Mouse (Mus musculus) liver, embryonic 11.5 days (tissue): ENCODE measurements around the gene Twf2. TPM values are rescaled to one million over a fixed set of nuclear protein-coding genes. Genes with fewer than 3 reads are reported as not detected.
"Not testable (repeated sequence)": the region's sequence is repeated elsewhere in the genome, so short reads cannot be mapped to it uniquely, and the experiment has no call there.

Experiments
- ATAC-seq: fragments of 200-750 bp; cut with Nextera tagmentation; replicated peaks from 2 replicates; pipeline ENCODE4 v1.8.0; 2017; ENCODE audit warnings: moderate number of reproducible peaks, mild to moderate bottlenecking, moderate TSS enrichment, moderate library complexity; ENCODE audit not compliant: low FRiP score
- DNase-seq: peaks from one replicate; pipeline ENCODE4 v3.0.0-alpha.2; 2017; ENCODE audit warnings: low spot score
- H3K27ac ChIP-seq: fragments of 300-500 bp; sonication (generic); 2 replicates; pipeline ENCODE4 v1.5.1; 2014; ENCODE audit warnings: mild to moderate bottlenecking, low read depth, low read length, control low read depth
- H3K27me3 ChIP-seq: fragments of 300-500 bp; sonication (generic); replicated peaks from 2 replicates; pipeline ENCODE4 v1.6.1; 2014; ENCODE audit warnings: low read length, mixed read lengths; ENCODE audit not compliant: control insufficient read depth, insufficient read depth
- H3K36me3 ChIP-seq: fragments of 300-500 bp; sonication (generic); 2 replicates; pipeline ENCODE4 v1.6.1; 2014; ENCODE audit warnings: mild to moderate bottlenecking, low read length, moderate library complexity, mixed read lengths; ENCODE audit not compliant: control insufficient read depth, insufficient read depth
- H3K4me1 ChIP-seq: fragments of 300-500 bp; sonication (generic); replicated peaks from 2 replicates; pipeline ENCODE4 v1.6.1; 2014; ENCODE audit warnings: low read length, mixed read lengths; ENCODE audit not compliant: control insufficient read depth, insufficient read depth
- H3K4me2 ChIP-seq: fragments of 300-500 bp; sonication (generic); 2 replicates; pipeline ENCODE4 v1.6.1; 2014; ENCODE audit warnings: mild to moderate bottlenecking, control low read depth, moderate library complexity
- H3K4me3 ChIP-seq: fragments of 300-500 bp; sonication (generic); 2 replicates; pipeline ENCODE4 v1.5.1; 2014; ENCODE audit warnings: low read depth, low read length, control low read depth
- H3K9ac ChIP-seq: fragments of 300-500 bp; sonication (generic); 2 replicates; pipeline ENCODE4 v1.6.1; 2014; ENCODE audit warnings: low read depth, low read length, control low read depth
- H3K9me3 ChIP-seq: fragments of 300-500 bp; sonication (generic); 2 replicates; pipeline ENCODE4 v1.6.1; 2016; ENCODE audit warnings: low read length, inconsistent platforms, mixed read lengths; ENCODE audit not compliant: control insufficient read depth
- WGBS: fragments of 180-500 bp; shearing (Covaris S2); extraction: QIAGEN DNeasy Blood & Tissue Kit; methylation state at CpG from one replicate; pipeline ENCODE4 v1.1.7; 2014; 5-methylcytosine and 5-hydroxymethylcytosine counted together
- polyA plus RNA-seq: library from polyadenylated mRNA; unstranded; fragments of >200 nt; fragmentation: Nextera tagmentation; extraction: Ambion mirVana; gene quantifications from 2 replicates; pipeline ENCODE4 v1.2.1, GENCODE M21; 2014

Gene Twf2
- polyA plus RNA-seq, 1 experiment from 2014 or later: 58.4 TPM

DNA sequence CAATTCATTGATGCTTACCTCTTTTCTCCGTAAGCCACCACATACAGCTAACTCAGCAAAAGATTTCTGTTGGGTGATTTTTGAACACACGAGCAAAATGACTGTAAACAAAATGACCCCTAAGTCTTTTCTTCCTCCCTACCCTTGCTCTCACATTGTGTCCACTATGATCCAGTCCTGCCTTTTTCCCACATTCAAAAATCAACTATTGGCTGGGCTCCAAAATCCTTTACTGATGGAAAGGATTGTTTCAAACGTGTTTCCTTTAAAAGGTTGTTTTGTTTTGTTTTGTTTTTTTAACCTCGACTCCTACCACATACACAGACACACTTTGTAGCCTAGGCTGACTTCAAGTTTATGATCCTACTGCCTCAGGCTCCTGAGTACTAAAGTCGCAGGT is 42.5 kb upstream of the Twf2 start:
- DNase-seq (no peak), ATAC-seq (no peak)
- no peaks in the 10 kb centered on the region; the same call in 1 of the 2 replicates for H3K4me1 ChIP-seq
- no peaks in the 10 kb centered on the region for H3K27me3 ChIP-seq
- peak overlapping the region; percentile 62; the same call in 1 of the 2 replicates for H3K27ac ChIP-seq
- H3K9ac ChIP-seq: peak overlapping the region; percentile 60
- H3K9me3 ChIP-seq: no peaks in the 10 kb centered on the region
- 48% methylated on average over 5 of the region's 5 CpGs for WGBS
- H3K36me3 ChIP-seq: no peaks in the 10 kb centered on the region
- H3K4me2 ChIP-seq: peak overlapping the region; percentile 62
- peak overlapping the region; percentile 53 for H3K4me3 ChIP-seq

DNA sequence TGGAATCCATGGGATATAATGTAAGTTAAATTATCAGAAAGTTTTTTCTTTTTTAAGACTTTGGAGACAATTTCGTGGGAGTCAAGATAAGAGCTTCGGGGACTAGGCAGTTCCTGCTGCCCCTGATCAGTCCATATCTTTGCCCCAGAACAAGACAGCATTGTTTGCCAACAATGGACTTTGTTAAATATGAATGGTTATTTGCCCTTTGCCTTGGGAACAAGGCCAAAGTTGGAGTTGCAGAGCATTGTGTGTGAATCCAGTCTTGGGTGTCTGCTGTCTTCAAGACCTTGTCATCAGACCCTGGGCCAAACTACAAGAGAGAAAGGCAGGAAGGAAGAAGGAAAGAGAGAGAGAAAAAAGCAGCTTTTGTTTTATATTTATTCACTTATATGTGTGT is 36.2 kb upstream of the Twf2 start:
- peaks cover 6% of the 10 kb centered on the region; the same call in 1 of the 2 replicates for H3K4me1 ChIP-seq
- no peak overlapping the region for H3K4me3 ChIP-seq
- no peak overlapping the region for H3K27ac ChIP-seq
- no peak overlapping the region for H3K4me2 ChIP-seq
- no peaks in the 10 kb centered on the region for H3K36me3 ChIP-seq
- ATAC-seq (no peak), DNase-seq (no peak)
- no peak overlapping the region for H3K9ac ChIP-seq
- H3K27me3 ChIP-seq: no peaks in the 10 kb centered on the region
- H3K9me3 ChIP-seq: no peaks in the 10 kb centered on the region
- WGBS: 62% methylated on average over 2 of the region's 2 CpGs

DNA sequence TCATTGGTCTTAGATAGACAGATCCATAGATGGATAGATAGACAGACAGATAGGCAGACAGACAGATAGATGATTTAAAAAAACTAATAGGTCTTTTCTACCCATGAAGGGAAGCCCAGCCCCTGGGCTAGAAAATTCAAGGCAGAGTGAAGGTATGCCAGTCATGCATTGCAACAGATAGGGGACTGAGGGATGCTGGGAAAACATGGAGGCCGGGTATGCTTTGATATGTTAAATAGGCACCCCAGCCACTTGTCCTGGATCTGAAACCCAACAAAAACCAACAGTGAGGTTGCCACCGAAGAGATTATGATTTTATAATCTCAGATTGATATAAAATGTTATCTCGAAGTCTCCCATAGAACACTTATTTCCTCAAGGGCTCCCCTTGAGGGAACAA is 35.7 kb upstream of the Twf2 start:
- peaks cover 6% of the 10 kb centered on the region; the same call in 1 of the 2 replicates for H3K4me1 ChIP-seq
- no peak overlapping the region for H3K27ac ChIP-seq
- ATAC-seq (no peak), DNase-seq (no peak)
- no peaks in the 10 kb centered on the region for H3K9me3 ChIP-seq
- H3K4me2 ChIP-seq: no peak overlapping the region
- H3K4me3 ChIP-seq: no peak overlapping the region
- no peak overlapping the region for H3K9ac ChIP-seq
- no peaks in the 10 kb centered on the region for H3K36me3 ChIP-seq
- WGBS: 85% methylated on average over 3 of the region's 3 CpGs
- H3K27me3 ChIP-seq: no peaks in the 10 kb centered on the region

DNA sequence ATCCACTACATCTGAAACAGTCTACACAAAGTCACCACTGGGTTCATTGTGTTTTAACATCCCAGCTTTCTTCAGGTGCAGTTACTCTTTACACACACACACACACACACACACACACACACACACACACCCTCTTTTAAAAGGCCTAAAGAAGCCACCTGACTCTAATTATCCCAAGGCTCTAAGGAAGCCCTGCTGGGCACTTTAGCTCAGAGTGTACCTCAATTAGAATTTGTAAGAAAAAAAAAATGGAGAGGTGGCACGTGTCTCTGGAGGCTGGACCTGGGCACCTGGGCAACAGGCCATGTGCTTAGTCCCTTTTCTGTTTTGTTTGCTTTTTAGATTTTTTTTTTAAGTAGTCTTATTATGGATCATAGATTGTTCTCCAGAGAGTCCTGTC is 35.2 kb upstream of the Twf2 start:
- no peaks in the 10 kb centered on the region for H3K27me3 ChIP-seq
- ATAC-seq: no peak
- H3K36me3 ChIP-seq: no peaks in the 10 kb centered on the region
- peaks cover 6% of the 10 kb centered on the region; the same call in 1 of the 2 replicates for H3K4me1 ChIP-seq
- DNase-seq: no peak
- no peak overlapping the region for H3K27ac ChIP-seq
- no peak overlapping the region for H3K4me2 ChIP-seq
- 66% methylated on average over 1 of the region's 1 CpGs for WGBS
- H3K9me3 ChIP-seq: no peaks in the 10 kb centered on the region
- H3K9ac ChIP-seq: no peak overlapping the region
- no peak overlapping the region for H3K4me3 ChIP-seq

DNA sequence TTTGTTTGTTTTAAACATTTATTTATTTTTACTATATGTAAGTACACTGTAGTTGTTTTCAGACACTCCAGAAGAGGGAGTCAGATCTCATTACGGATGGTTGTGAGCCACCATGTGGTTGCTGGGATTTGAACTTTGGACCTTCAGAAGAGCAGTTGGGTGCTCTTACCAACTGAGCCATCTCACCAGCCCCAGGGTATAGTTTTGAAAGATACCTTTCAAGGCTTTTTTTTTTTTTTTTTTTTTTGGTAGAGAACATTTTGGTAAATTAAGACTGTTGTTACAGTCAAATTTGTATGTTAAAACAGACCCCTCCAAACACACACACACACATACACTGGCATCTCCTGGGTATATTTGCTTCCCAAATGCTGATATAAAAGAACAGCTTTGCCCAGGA is 33.9 kb upstream of the Twf2 start:
- not testable (repeated sequence) for H3K9me3 ChIP-seq, H3K27me3 ChIP-seq, DNase-seq, ATAC-seq, H3K36me3 ChIP-seq, H3K4me2 ChIP-seq, H3K4me3 ChIP-seq, H3K9ac ChIP-seq, H3K27ac ChIP-seq
- 71% methylated on average over 1 of the region's 1 CpGs for WGBS
- peaks cover 19% of the 10 kb centered on the region for H3K4me1 ChIP-seq

DNA sequence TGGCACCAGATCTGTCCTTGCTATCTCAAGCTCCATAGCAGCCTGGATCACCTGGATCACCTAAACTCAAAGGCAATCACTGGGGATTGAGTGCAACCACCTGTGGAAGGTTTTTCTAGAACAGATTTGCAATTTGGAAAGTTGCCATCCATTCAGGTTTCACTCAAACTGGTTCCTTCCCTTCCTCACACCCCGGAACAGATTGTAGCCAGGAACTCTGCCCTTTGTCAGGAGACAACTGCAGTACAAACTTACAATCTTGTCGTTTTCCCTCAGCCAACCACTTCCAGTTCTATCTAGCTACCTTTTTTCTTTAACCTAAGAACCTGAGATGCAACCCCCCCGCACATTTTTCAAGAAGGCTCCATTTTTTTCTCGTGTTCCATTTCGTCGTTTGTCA is 33.0 kb upstream of the Twf2 start:
- Histone ChIP-seq H3K9ac (no peak overlapping the region), H3K27ac (no peak overlapping the region), H3K27me3 (no peaks in the 10 kb centered on the region), H3K9me3 (no peaks in the 10 kb centered on the region), H3K36me3 (peaks cover 3% of the 10 kb centered on the region; the same call in 1 of the 2 replicates), H3K4me2 (peak overlapping the region; percentile 84; the same call in 1 of the 2 replicates), H3K4me3 (no peak overlapping the region), H3K4me1 (peaks cover 25% of the 10 kb centered on the region)
- WGBS: 41% methylated on average over 6 of the region's 6 CpGs
- DNase-seq (no peak), ATAC-seq (no peak)

DNA sequence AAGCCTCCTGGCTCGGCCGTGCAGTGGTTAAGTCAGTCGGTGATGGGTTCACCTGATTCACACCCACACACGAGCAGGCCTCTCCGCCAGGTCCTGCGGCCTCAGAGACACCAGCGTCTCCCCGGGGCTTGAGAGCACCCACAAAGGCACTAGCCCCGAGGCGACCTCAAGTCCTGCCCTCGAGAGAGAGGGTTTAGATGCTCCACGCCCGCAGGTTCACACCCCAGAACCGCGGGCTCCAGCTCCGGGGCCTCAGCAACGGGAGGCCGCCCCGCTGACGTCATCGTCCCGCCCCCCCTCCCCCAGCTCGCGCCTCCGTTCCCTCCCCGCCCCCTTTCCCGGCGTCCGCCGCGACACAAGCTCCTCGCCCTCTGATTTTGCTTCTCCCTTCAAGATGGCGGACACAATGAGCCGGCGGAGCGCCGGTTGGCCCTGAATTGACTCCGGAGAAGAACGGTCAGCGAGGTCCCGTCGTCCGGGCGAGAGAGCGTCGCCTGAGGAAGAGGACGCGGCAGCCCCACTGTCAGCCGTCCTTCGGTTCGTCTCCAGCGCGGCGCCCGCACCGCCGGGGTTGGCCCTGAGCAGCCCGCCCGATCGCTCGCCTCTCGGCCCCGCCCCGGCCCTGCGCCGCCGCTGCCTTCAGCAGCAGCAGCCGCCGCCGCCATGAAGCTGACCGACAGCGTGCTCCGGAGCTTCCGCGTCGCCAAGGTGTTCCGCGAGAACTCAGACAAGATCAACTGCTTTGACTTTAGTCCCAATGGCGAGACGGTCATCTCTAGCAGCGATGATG is 32.2 kb upstream of the Twf2 start, which contains the start of gene Wdr82:
TSS of gene Wdr82 (plus strand) at position 373 of the 790 bp plus-strand sequence.
- ATAC-seq: peak; percentile 93
- Histone ChIP-seq H3K27ac (peak within 1 kb of the TSS; percentile 93), H3K9me3 (no peaks in the 10 kb centered on the region), H3K36me3 (peaks cover 4% of the 10 kb centered on the region; the same call in 1 of the 2 replicates), H3K9ac (peak within 1 kb of the TSS; percentile 92), H3K4me3 (peak within 1 kb of the TSS; percentile 85), H3K4me2 (peak within 1 kb of the TSS; percentile 84), H3K4me1 (peaks cover 31% of the 10 kb centered on the region), H3K27me3 (no peaks in the 10 kb centered on the region)
- DNase-seq: peak; percentile 95
- under 1% methylated on average over 78 of the region's 81 CpGs for WGBS

DNA sequence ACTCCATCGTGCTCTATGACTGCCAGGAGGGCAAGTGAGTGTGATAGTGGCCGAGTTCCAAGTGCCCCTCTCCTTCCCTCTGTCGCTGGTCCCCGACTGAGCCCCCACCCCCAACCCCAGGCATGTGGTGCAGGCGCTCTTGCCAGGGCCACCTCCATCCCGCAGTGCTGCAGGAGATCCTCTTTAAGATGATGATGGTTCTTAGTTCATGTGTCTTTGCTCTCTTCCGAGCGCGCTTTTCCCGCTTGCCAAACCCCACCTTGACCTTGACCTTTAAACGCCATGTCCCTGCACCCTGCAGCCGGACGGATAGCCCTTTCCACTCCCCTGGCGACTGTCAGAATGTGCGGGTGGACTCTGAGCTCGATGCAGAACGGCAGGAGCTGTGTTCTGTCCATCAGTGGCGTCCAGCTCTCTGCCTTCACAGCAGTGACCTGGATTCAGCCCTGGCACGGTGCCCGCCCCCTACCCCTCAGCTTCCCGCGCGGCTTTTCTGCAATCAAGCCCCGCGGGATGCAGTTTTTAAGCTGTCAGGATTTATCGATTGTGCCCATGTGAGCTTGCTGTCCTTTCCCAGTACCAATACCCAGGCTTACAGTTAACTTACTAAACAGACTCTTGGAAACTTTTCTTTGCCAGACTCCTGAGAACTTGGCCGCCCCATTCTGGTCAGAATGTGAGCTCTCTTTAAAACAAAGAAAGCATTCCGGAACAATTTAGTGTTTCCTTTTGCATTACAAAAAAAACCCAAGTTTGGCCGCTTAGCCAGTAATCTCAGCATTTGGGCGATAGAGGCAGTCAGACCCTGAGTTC is 31.4 kb upstream of the Twf2 start:
- under 1% methylated on average over 30 of the region's 30 CpGs for WGBS
- peaks cover 5% of the 10 kb centered on the region; the same call in 1 of the 2 replicates for H3K36me3 ChIP-seq
- peak; percentile 54 for ATAC-seq
- peak; percentile 64 for DNase-seq
- peaks cover 31% of the 10 kb centered on the region for H3K4me1 ChIP-seq
- H3K27ac ChIP-seq: peak overlapping the region; percentile 93
- peak overlapping the region; percentile 92 for H3K9ac ChIP-seq
- peak overlapping the region; percentile 85 for H3K4me3 ChIP-seq
- peak overlapping the region; percentile 84 for H3K4me2 ChIP-seq
- no peaks in the 10 kb centered on the region for H3K27me3 ChIP-seq
- no peaks in the 10 kb centered on the region for H3K9me3 ChIP-seq
